Mouse (Mus musculus): ENCODE measurements at regions not wholly inside any gene's neighbourhood (a gene's known extent, or its start where the extent isn't known, plus 50 kb on each side); places are given as distances from the start of the nearest gene placed in this dataset.
"Not testable (repeated sequence)": the region's sequence is repeated elsewhere in the genome, so short reads cannot be mapped to it uniquely, and the experiment has no call there.

DNA sequence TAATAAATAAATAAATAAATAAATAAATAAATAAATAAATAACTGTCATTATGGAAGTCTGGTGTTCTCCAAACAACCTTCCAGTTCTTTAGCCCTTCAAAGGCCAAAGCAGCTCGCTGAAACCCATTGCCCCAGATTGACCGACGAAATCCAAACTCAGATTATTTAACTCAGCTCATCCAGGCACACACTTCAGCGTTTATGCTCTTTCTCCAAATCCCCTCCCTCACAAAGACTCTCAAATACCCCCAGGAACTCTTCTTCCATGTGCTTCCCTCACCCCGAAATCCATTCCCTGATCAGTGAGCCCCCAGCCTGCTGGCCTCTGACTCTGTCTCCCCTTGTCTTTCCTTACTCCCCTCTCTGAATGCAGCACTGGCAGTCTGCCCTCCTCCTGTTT lies 480.8 kb downstream of the Tns1 start:
- DNase-seq (ENCODE audit: low spot score): no peak

DNA sequence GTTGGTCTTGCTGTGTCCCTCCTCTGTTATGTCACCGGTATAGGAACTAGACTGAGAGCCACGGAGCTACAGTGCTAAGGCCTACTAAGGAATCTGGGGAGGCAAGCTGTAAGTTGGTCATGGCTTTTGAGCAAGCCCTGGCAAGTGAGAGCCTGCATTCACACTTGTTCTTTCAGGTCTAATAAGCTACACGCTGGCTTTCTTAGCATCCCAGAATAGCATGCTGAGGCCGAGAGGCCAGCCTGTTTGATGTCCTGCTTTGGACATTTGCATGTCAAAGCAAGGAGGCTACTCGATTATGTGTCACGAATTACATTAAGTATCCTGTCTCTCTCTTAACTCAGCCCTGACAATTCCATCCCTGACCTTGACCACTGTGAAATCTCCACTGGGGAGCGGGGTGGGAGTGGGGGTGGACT lies 481.5 kb downstream of the Tns1 start:
- DNase-seq (ENCODE audit: low spot score): no peak

DNA sequence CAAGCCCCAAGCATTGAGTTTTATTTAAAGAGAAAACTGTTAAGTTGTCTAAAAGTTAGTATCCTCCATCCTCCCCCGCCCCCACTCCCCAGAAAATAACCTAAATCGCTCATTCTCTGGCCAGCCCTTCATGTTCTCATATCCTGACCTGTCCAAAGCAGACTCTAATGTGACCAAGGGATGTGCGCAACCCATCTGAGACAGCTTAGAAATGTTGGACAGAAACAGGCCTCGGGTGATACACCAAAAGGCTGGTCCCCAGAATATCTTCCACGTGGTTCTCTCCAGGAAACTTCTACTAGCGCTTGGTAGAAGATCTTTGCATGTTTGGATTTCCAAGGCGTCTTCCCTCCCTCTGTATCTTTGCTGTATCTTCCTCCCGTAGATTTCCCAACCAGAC lies 482.8 kb downstream of the Tns1 start:
- DNase-seq (ENCODE audit: low spot score): no peak

DNA sequence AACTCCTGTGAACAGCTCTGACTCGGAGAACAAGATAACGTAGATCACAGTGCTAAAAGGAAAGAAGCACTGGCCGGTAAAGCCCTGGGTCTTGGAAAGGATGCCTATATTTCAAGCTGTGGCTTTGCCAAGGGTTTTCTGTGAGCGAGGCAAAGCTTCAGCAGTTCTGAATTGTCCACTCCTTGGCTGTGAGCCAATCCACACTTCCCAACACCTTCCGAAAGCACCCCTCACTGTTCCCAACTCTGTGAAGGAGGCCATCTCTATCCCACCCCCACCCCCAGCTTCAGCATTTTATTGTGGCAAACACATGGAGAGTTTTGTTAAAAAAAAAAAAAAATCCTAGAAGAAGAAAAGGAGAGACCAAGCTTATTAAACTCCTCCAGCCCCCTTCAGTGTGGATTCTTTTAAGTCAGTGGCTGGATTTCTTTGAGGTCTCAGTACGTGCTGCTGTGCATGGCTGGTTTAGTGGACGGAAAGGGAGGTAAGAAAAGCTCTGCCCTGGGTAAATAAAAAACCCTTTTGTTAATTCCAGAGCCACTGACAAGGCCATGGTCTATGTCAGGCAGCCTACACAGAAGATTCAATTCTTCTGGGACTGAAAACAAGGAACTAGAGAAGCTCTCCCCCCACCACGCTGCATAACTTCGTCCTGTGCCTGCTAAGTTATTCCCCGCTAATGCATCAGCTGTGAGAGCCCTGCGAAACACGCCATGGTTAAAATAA lies 483.4 kb downstream of the Tns1 start:
- DNase-seq (ENCODE audit: low spot score): no peak

DNA sequence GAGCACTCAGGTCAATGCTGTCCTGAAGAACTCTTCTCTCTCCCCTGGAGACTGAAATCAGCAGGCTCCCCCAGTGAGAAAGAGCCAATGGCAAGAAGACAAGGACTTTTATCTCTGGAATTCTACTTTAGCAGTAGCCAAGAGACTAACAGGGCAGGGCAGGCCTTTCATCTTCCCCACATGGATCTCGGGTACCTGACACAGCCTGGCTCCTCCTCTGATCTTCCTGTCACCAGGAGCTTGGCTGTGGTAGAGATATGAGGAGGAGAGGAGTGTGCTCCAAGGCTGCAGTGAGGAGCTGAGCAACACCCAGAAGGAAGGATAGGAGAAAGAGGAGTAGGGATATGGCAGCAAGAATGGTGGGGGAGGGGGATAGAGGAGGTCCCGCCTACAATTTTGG lies 488.5 kb downstream of the Tns1 start:
- no peak for DNase-seq (ENCODE audit: low spot score)

DNA sequence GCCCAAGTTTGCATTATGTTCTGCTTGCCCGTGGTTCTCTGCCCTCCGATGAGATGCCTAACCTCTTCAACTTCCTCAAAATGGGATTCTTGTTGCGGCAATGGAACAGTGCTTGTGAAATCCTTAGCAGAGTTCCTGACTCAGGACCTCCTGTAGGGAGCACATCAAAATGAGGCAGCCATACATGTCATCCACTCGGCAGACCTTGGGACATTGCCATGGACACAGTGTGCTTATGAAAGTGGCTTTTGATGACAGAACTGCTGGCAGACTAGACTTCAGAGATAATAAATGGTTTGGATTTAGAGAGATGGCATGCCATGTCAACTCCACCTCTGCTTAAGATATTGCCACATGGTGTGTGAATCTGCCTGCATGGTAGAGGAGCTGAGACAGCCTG lies 489.4 kb downstream of the Tns1 start:
- no peak for DNase-seq (ENCODE audit: low spot score)

DNA sequence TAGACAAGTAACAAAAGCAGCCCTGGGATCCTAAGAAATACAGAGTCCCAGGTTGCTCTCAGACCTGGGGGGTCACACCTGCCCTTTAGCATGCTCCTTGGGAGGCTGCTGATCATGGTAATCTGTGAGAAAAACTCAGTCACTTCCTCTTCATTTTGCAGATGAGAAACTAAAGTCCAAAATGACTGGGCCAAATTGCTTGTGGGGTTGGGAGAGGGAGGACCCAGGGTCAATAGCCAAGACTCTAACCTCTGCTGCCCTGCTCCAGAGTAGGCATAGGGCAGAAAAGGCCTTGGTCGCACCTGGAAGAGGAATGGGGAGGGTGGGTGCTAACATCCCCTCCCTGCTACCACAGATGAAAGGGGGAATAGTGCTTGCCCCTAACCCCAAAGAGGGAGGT lies 491.2 kb downstream of the Tns1 start:
- no peak for DNase-seq (ENCODE audit: low spot score)

DNA sequence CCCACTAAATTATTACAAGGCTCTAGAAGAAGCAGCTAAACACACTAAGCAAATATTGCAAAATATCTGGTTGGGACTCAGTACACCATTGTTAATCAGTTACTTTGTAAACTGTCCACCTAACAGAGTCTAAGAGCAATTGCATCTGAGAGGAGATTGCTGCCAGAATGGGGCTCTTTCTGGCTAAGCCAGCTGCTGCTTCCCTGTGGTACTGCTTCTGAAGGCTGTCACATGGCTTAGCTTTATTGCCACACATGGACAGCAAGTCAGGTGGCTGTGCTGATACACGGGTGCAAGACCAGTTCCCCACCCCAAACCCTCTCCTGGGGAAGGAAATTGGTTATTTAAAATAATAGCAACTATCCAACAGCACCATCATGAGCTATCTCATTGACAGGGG lies 493.9 kb downstream of the Tns1 start:
- DNase-seq (ENCODE audit: low spot score): no peak

DNA sequence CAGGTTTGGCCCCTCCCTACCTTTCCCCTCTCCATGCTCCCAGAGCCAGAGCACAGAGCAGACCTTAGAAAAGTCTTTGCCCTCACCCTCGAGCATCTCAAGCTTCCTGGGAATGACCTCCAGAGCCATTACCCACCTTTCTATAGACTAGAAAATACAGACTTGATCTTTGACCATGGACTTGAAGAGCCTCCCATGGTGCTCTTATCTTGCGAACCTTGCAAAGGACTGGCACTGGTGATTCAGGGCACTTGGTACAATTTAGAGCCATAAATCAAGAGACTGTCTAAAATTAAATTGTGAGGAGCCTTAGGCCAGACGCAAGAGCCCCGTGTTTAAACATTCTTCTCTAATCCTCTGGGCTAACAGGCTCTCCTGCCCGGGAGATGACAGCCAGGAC lies 498.9 kb downstream of the Tns1 start:
- no peak for DNase-seq (ENCODE audit: low spot score)

DNA sequence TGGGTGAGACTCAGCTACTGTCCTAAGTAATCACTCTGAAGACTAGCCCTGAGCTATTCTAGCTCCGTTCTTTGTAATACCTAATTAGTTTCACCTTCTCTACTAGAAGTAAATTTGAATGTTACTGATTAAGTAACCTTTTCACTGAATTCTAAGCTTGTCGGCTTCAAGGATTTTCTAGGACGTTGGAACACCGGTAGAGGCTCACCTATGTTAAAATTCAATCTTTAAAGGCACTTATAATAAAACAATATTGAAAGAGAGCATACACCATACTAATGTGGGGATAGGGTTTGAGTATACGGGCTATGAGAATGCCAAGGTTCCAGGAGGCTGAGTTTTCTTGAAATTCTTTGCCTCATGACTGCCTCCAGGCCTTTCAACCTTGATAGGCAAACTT lies 503.1 kb downstream of the Tns1 start:
- DNase-seq (ENCODE audit: low spot score): not testable (repeated sequence)

DNA sequence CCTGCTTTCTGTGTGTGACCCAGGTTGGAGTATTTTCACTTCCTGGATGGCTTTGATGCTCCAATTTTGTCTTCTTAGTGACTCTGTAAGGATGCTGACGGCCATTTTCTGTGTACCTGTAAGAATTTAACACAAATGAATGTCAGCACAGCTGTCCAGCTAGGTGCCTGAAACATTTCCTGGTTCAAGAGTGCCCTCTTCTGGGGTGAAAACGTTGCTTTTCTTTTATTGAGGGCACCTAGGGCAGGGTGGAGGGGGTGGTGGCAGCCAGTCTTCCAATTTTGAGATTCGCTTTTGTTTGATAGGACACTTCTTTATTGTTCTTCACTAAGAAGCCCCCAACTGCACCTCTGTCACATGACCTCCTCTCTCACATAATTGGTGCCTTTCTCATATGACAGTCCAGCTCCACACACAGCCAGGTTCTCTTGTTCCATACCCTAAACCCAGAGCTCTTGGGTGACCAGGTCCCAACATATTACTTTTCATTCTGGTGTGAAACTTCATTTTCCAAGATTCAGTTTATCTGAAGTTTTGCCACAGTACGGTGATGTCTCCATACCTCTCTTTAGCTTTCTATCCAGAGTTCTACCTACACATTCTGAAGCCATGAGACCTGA lies 505.6 kb downstream of the Tns1 start:
- no peak for DNase-seq (ENCODE audit: low spot score)

DNA sequence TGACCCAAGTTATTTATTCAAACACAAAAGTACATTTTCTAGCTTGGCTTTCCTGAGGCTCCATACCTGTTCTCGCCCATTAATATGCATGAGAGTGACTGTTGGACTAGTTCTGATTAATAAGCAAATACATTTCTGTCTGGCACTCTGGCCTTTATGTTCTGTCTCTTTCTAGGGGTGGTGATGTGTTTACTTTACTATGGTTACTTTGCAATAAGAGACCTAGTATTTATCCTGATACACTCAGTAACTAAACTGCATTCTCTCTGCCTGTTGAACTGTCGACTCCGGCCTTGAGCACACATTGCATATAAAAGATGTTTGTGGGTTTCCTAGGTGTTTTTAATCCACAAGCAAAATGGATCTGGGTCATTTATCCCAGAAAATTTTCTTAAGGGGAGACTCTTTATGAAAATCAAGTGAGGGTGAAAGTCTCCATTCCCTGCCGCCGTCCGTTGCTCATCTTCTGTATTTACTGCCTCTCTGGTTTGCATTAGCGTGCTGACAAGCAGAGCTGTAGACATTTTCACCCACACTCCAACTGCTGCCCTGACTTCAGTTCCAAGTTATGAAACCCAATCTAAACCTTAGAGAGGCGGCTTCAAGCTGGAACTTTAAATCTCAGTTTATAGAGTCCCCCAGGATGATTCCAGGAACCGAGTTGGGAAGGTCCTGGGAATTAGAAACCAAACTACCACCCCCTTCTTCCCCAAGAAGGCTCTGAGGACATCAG lies 530.4 kb downstream of the Tns1 start:
- DNase-seq (ENCODE audit: low spot score): no peak

DNA sequence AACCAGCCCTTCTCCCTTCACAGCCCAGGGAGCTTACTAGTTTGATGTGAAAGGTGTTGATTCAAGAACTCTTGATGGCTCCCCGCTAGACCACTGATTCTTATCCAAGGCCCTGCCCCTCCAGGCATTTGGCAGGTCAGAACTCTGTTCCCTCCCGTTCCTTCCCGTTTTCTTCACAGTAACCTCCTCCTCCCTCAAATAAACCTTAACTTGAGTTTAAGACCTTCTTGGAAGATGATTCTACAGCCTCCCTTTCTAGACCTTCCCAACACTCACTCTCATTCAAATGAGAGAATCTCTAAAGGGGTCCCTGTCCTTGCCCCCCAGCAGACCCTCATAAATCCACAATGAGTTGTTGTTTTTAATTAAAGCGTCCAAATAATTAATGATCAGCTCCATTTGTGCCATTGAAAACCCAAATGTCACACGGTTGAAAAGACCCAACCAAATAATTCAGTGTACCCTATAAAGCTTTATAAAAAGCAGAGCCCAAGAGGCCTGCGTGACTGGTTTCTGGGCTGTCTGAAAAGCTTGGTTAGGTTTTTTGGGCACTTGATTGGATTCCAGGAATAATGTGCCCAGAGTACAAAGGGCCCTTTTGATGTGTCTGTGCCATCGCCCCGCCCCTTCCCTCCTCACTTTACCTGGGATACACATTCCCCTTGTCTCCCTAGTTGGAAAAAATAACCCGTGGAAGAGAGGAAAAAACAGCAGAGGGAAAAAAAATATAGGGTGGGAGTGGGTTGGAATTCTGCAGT lies 532.7 kb downstream of the Tns1 start:
- no peak for DNase-seq (ENCODE audit: low spot score)

DNA sequence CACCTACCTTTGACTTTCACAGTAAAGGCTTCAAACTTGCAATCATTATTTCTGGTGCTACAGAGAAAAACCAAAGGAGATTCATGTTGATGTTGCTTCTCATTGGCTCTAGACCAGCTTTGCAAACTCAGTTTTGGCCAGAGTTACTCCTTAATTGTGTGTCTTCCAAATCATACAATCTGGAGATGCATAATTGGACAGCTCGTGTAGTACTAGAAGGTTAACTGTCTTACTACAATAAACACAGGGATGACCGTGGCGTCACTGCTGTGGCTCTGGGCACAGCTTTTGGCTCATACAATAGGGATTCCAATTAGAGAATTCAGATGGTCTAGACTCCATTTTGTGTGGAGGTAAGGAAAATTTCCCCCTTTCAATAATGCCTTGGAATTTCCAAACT lies 544.6 kb downstream of the Tns1 start:
- no peak for DNase-seq (ENCODE audit: low spot score)

DNA sequence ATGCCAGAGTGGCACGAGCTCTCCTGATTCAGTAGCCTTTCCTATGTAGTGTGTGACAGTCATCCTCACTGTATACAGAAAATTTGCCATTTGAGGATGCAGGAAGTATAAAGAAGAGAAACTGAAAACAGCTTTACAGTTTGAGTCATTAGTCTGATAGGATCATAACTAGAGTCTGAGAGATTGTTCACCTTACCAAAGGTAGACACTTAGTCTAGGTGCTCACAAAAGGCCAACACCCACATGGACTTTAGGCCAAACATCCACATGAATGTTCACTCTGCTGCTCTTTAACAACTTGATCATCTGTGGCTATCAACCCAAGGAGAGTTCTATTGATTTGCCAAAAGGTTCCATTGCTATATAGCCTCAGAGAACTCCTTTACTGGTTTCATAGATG lies 547.2 kb downstream of the Tns1 start:
- no peak for DNase-seq (ENCODE audit: low spot score)

DNA sequence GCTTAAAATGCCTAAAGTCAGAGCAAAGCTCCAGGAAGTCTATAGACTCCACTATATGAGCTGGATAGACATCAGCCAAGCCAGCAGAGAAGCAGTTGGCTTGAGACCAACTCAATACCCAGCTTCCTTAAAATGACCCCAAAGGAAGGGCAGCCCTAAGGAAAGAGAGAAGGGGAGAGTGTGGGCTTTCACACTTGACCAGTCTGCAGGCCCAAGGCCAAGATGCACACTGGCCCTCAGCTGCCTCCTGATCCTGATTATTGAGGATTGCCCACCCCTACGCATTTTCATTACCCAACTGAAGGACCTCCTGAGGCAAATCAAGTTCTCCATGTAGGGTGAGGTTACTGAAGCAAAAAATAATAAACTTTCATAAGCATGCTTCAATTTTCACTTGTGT lies 548.6 kb downstream of the Tns1 start:
- no peak for DNase-seq (ENCODE audit: low spot score)

DNA sequence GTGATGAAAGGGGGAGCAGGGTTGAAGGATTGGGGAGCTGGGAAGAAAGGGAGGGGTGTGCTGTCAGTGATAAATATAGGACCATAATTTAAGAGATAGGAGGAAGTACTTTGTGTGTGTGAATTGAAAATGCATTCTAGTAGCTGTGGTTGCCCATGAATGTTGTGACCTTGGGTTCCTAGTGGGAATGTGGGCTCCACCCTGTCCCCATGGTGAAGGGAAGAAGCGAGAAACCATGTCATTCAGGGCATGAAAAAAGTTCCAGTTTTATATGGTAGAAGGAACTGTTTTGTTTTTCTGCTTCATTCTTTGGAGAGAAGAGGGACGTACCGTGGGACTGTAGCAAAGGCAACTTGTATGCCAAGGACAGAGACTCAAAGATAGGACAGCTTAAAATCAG lies 553.3 kb downstream of the Tns1 start:
- DNase-seq (ENCODE audit: low spot score): no peak

DNA sequence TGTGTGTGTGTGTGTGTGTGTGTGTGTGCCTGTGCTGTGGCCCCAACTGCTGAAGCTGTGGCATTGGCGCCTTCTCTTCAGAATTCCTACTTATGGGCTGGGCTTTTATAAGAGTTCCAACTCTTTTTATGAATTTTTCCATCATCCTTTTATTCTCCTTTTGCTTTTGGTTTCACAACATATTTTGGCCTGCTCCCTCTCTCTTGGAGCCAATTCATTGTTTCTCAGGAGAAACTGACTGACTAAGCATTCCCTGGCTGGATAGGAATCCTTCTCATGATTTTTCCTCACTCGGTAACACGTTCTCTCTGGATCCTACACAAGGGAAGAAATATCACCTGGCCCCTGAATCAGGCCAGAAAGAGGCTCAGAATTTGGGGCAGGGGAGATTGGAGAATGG lies 551.1 kb upstream of the Tnp1 start:
- DNase-seq (ENCODE audit: low spot score): no peak

DNA sequence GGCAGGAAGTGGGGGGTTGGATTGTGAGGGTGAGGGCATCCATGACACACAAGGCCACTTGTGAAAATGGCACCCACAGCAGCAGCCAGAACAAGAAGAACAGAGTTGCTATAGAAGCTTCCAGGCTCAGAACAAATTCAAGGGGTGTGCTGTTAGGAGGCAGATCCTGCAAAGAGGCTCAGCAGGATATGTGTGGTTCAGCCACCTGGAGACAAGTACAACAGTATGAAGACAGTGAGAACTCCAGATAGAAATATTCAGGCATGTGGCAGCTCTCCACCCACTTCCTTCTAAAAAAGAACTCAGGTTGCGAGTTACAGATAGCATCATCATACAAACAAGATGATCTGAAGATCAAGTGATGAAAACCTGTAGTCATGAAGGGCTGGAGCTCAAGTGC lies 544.9 kb upstream of the Tnp1 start:
- no peak for DNase-seq (ENCODE audit: low spot score)

DNA sequence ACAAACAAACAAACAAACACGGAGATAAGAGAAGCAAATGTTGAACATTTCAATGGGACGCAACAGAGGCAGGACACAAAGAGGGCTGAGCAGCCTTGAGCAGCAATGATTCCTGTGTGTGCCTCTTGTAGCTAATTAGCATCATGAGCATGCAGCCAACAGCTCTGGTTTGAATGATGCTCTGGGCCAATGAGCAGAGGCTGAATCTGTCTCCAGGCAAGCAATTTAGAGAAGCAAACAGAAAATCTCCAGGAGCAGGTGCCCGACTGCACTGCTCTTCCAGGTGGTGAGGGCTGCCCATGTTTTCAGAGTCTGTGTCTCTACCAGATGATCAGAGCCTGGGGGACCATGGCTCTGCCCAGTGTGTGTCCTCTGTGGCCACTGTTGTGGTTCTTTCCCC lies 532.2 kb upstream of the Tnp1 start:
- no peak for DNase-seq (ENCODE audit: low spot score)

DNA sequence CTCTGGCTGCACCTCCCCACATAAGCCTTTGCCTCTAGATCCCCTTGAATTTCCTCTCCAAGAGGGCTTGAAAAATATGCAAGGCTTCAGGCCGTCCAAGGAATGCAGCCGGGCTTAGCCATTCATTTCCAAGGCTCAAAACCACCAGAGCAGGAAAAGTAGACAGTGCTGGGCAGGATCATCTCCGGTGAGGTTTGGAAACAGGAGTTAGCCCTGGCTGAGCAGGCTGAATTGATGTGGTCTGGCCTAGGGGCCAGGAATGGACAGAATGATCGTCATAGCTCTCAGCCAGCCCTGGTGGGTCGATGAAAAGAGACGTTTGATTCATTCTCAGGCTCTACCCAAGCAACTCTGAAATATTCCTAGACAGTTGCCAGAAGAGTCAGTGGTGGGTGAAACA lies 529.7 kb upstream of the Tnp1 start:
- DNase-seq (ENCODE audit: low spot score): no peak

DNA sequence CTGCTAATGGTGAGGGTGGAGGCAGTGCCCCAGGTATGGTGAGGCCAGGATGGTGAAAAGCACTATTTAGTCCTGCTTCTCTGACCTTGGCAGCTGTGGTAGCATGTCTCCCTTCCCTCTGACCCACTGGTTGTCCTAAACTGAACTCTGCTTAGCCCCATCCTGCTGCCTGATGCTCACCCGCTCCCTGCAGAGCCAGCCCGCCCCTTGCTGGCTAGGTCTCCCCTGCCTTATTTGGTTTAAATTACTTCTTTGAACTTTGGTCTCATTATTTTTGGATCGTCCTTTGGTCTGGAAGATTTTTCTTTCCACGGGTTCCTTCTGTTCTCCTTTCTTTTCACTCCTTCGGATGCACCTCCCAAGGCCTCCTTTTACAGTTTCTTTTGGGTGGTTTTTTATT lies 525.7 kb upstream of the Tnp1 start:
- DNase-seq (ENCODE audit: low spot score): no peak

DNA sequence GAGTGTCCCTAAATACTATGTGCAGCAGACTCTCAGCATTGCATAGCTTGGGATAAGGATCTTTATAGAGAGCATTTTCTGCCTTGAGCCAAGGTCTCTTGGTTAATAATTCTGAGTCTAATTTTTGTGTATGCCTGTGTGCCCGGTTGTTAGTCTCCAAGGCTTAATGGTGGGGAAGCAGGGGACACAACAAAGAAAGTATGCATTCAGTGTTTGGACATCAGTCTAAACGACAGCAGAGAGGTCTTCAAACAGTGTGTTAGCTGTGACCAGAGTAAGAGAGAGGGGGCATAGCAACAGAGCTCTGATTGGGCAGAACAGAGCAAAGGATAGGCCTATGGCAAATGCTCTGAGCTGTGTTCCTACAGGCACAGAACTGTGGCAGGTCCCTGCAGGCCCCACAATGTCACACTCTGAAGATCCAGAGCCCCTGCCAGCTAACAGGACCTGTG lies 522.7 kb upstream of the Tnp1 start:
- DNase-seq (ENCODE audit: low spot score): no peak

Data from adipocyte (in vitro differentiated cells).